Mouse (Mus musculus) intestine, embryonic 14.5 days (tissue): ENCODE results near the gene Tmem94. TPM values are rescaled to one million over a fixed set of nuclear protein-coding genes. Genes with fewer than 3 reads are reported as not detected.
"Not testable (repeated sequence)": the region's sequence is repeated elsewhere in the genome, so short reads cannot be mapped to it uniquely, and the experiment has no call there.

Source experiments
- ATAC-seq: fragments of 200-750 bp; cut with Nextera tagmentation; replicated peaks from 2 replicates; pipeline ENCODE4 v1.8.0; 2017; ENCODE audit warnings: low read depth, moderate number of reproducible peaks, moderate TSS enrichment, moderate library complexity; ENCODE audit not compliant: low FRiP score, low TSS enrichment
- DNase-seq: peaks from one replicate; pipeline ENCODE4 v3.0.0-alpha.2; 2018; ENCODE audit warnings: low spot score
- H3K27ac ChIP-seq: fragments of 300-500 bp; sonication (generic); 2 replicates; pipeline ENCODE4 v1.5.1; 2014; ENCODE audit warnings: low read depth, mild to moderate bottlenecking, control low read depth
- H3K27me3 ChIP-seq: fragments of 300-500 bp; sonication (generic); replicated peaks from 2 replicates; pipeline ENCODE4 v1.6.1; 2014; ENCODE audit warnings: low read length, control low read depth; ENCODE audit not compliant: control insufficient read depth, insufficient read depth
- H3K36me3 ChIP-seq: fragments of 300-500 bp; sonication (generic); 2 replicates; pipeline ENCODE4 v1.6.1; 2014; ENCODE audit warnings: low read length, control low read depth; ENCODE audit not compliant: control insufficient read depth, insufficient read depth
- H3K4me1 ChIP-seq: fragments of 300-500 bp; sonication (generic); replicated peaks from 2 replicates; pipeline ENCODE4 v1.6.1; 2014; ENCODE audit warnings: low read length, control low read depth, mixed read lengths; ENCODE audit not compliant: control insufficient read depth, insufficient read depth
- H3K4me2 ChIP-seq: fragments of 300-500 bp; sonication (generic); 2 replicates; pipeline ENCODE4 v1.6.1; 2014; ENCODE audit warnings: low read length
- H3K4me3 ChIP-seq: fragments of 300-500 bp; sonication (generic); 2 replicates; pipeline ENCODE4 v1.5.1; 2014; ENCODE audit warnings: low read depth, low read length, control low read depth, mixed read lengths
- H3K9ac ChIP-seq: fragments of 300-500 bp; sonication (generic); 2 replicates; pipeline ENCODE4 v1.6.1; 2014; ENCODE audit warnings: mild to moderate bottlenecking, low read length
- H3K9me3 ChIP-seq: fragments of 300-500 bp; sonication (generic); 2 replicates; pipeline ENCODE4 v1.6.1; 2016; ENCODE audit warnings: low read length, control low read depth; ENCODE audit not compliant: control insufficient read depth
- WGBS: fragments of 180-500 bp; shearing (Covaris S2); extraction: QIAGEN DNeasy Blood & Tissue Kit; methylation state at CpG from one replicate; pipeline ENCODE4 v1.1.7; 2014; 5-methylcytosine and 5-hydroxymethylcytosine counted together
- polyA plus RNA-seq: library from polyadenylated mRNA; unstranded; fragments of >200 nt; fragmentation: Nextera tagmentation; extraction: Ambion mirVana; gene quantifications from 2 replicates; pipeline ENCODE4 v1.2.1, GENCODE M21; 2014

Gene Tmem94
- polyA plus RNA-seq, 1 experiment from 2014 or later = 15.7 TPM

GRCm38 (mm10) chr11:115752653-115753052 lies 12.6 kb upstream of the Tmem94 start:
- H3K36me3 ChIP-seq = no peaks in the 10 kb centered on the region
- DNase-seq = no peak

GRCm38 (mm10) chr11:115753485-115753884 lies 11.7 kb upstream of the Tmem94 start:
- DNase-seq (no peak), ATAC-seq (no peak)
- no peak overlapping the region for H3K9ac ChIP-seq
- 66% methylated on average over 4 of the region's 4 CpGs for WGBS
- H3K9me3 ChIP-seq = no peaks in the 10 kb centered on the region
- no peaks in the 10 kb centered on the region for H3K27me3 ChIP-seq
- H3K4me3 ChIP-seq = no peak overlapping the region
- no peaks in the 10 kb centered on the region for H3K4me1 ChIP-seq
- H3K27ac ChIP-seq = no peak overlapping the region
- no peak overlapping the region for H3K4me2 ChIP-seq
- no peaks in the 10 kb centered on the region for H3K36me3 ChIP-seq

More at GRCm38 (mm10) chr11:115752653-115753052, 12.6 kb upstream of the Tmem94 start:
- Histone ChIP-seq H3K4me1 (no peaks in the 10 kb centered on the region), H3K9me3 (no peaks in the 10 kb centered on the region), H3K27me3 (no peaks in the 10 kb centered on the region), H3K4me2 (no peak overlapping the region), H3K27ac (no peak overlapping the region), H3K4me3 (no peak overlapping the region), H3K9ac (no peak overlapping the region)
- 83% methylated on average over 7 of the region's 7 CpGs for WGBS
- ATAC-seq = no peak

- H3K9ac ChIP-seq = not testable (repeated sequence)
- WGBS = 87% methylated on average over 7 of the region's 7 CpGs
Measured at GRCm38 (mm10) chr11:115762176-115762575, 3.1 kb upstream of the Tmem94 start.

GRCm38 (mm10) chr11:115764698-115765097 lies 535 bp upstream of the Tmem94 start:
- H3K4me3 ChIP-seq = peak overlapping the region; percentile 96
- H3K4me2 ChIP-seq = peak overlapping the region; percentile 70
- H3K9me3 ChIP-seq = no peaks in the 10 kb centered on the region
- peaks cover 8% of the 10 kb centered on the region for H3K4me1 ChIP-seq
- DNase-seq (no peak), ATAC-seq (no peak)
- no peaks in the 10 kb centered on the region for H3K36me3 ChIP-seq
- H3K27ac ChIP-seq = peak overlapping the region; percentile 85
- peak overlapping the region; percentile 43 for H3K9ac ChIP-seq
- 29% methylated on average over 2 of the region's 2 CpGs for WGBS
- H3K27me3 ChIP-seq = no peaks in the 10 kb centered on the region

More at GRCm38 (mm10) chr11:115762176-115762575, 3.1 kb upstream of the Tmem94 start:
- H3K36me3 ChIP-seq, DNase-seq, H3K4me1 ChIP-seq, H3K27ac ChIP-seq, H3K4me2 ChIP-seq, ATAC-seq, H3K4me3 ChIP-seq, H3K27me3 ChIP-seq, H3K9me3 ChIP-seq: not testable (repeated sequence)

GRCm38 (mm10) chr11:115765607-115766141 lies 441 bp downstream of the Tmem94 start:
- Histone ChIP-seq H3K27ac (peak overlapping the region; percentile 85), H3K9me3 (no peaks in the 10 kb centered on the region), H3K4me3 (peak overlapping the region; percentile 96), H3K27me3 (no peaks in the 10 kb centered on the region), H3K4me1 (peaks cover 8% of the 10 kb centered on the region), H3K36me3 (no peaks in the 10 kb centered on the region), H3K4me2 (peak overlapping the region; percentile 71), H3K9ac (peak overlapping the region; percentile 96)
- under 1% methylated on average over 33 of the region's 34 CpGs for WGBS
- DNase-seq (no peak), ATAC-seq (peak; percentile 81)

GRCm38 (mm10) chr11:115766356-115766943 lies 1.2 kb downstream of the Tmem94 start:
- 45% methylated on average over 13 of the region's 13 CpGs for WGBS
- Histone ChIP-seq H3K4me3 (peak overlapping the region; percentile 96), H3K27me3 (no peaks in the 10 kb centered on the region), H3K27ac (no peak overlapping the region), H3K9me3 (no peaks in the 10 kb centered on the region), H3K9ac (peak overlapping the region; percentile 96), H3K4me2 (peak overlapping the region; percentile 71), H3K4me1 (peaks cover 8% of the 10 kb centered on the region), H3K36me3 (no peaks in the 10 kb centered on the region)
- DNase-seq (no peak), ATAC-seq (no peak)

- no peaks in the 10 kb centered on the region for H3K27me3 ChIP-seq
- H3K4me1 ChIP-seq = peaks cover 8% of the 10 kb centered on the region
- peak overlapping the region; percentile 71; the same call in 1 of the 2 replicates for H3K4me2 ChIP-seq
- H3K4me3 ChIP-seq = no peak overlapping the region
- no peaks in the 10 kb centered on the region for H3K9me3 ChIP-seq
- no peak for ATAC-seq
- H3K36me3 ChIP-seq = no peaks in the 10 kb centered on the region
- WGBS = 85% methylated on average over 8 of the region's 8 CpGs
- DNase-seq = no peak
- H3K27ac ChIP-seq = no peak overlapping the region
- H3K9ac ChIP-seq = no peak overlapping the region
Measured at GRCm38 (mm10) chr11:115766981-115767380, 1.7 kb downstream of the Tmem94 start.

- ATAC-seq = no peak
- no peaks in the 10 kb centered on the region for H3K9me3 ChIP-seq
- WGBS = 91% methylated on average over 3 of the region's 3 CpGs
- H3K27me3 ChIP-seq = no peaks in the 10 kb centered on the region
- no peak overlapping the region for H3K4me2 ChIP-seq
- peaks cover 8% of the 10 kb centered on the region for H3K4me1 ChIP-seq
- no peak for DNase-seq
- no peak overlapping the region for H3K27ac ChIP-seq
- no peaks in the 10 kb centered on the region for H3K36me3 ChIP-seq
- no peak overlapping the region for H3K9ac ChIP-seq
- H3K4me3 ChIP-seq = no peak overlapping the region
Measured at GRCm38 (mm10) chr11:115768896-115769295, 3.7 kb downstream of the Tmem94 start.

GRCm38 (mm10) chr11:115774653-115775052 lies 9.4 kb downstream of the Tmem94 start:
- Histone ChIP-seq H3K4me2 (no peak overlapping the region), H3K27me3 (no peaks in the 10 kb centered on the region), H3K27ac (no peak overlapping the region), H3K4me1 (peaks cover 11% of the 10 kb centered on the region), H3K9ac (no peak overlapping the region), H3K4me3 (no peak overlapping the region), H3K36me3 (no peaks in the 10 kb centered on the region), H3K9me3 (no peaks in the 10 kb centered on the region)
- DNase-seq (no peak), ATAC-seq (no peak)
- WGBS = 40% methylated on average over 4 of the region's 4 CpGs
